Mouse (Mus musculus) layer of hippocampus, adult 11-12 months (tissue): ENCODE results near the gene Ccdc124.
A peak's percentile ranks its signal among the peaks of the same experiment; 100 is the strongest.

ENCODE experiments used
- DNase-seq: peaks from one replicate; pipeline ENCODE4 v3.0.0; 2022; ENCODE audit warnings: low spot score

Ccdc124 gene

DNA sequence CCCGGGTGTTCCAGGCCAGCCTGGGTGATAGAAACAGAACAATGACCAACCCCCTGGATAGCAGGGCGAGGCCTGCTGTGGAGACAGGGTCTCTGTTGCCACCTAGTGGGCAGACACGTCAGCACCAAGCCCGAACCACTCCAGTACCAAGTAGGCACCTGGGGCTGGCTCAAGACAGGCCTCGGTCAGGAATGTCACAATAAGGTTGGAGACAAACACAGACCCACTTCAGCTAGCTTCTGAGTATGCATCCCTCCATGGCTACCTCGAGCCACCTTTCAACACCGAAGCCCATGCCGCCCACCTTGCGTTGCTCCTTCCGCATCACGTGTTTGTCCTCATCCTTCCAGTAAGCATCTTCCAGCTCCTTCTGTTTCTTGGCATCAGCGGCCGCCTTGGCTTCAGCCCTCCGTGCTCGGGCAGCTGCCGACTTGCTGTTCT, 4.1 kb downstream of the Ccdc124 start:
- DNase-seq: peak; percentile 83

DNA sequence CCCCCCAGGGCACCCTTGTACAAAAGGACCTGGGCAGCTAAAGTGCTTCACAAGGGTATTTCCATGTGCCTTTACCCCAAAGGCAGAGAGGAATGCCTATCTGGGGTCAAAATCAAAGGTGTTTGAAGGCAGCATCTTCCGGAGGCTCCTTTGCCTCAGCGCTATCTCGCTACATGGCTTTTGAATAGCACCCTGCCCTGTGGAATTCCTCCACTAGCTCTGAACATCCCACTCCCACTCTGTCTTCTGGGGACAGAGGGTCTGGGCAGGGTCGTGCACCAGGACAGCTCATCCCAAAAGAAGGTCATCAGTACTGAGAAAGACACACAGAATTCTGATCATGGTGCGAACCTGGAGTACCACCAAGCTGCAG, 4.5 kb downstream of the Ccdc124 start:
- no peak for DNase-seq

DNA sequence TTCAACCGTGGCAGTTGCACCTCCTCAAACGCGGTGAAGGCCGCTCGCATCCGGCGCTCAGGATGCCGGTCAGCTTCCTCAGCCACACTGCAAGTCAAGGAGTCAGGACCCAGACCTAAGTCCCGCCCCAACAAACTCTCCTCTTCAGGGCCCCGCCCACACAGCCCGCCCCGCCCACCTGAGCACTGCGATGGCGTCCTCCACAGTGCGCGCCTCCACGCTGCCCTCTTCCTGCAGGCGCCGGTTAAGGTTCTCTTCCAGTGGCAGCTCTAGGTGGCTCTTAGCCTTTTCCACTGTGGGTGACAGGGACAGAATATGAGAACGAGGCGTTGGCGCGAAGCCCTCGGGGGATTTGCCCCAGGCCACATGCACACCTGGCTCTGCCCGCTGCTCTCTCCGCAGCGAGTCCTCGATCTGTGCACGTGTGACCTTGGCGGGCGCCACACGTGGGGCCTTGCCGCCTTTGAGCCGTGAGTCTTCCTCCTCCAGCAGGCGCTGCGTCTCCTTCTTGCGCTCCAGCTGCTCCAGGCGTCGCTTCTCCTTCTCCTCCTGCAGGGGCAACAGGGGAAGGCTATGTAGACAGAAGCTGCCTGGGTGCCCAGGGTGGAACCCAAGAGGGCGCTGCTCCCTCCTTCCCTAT, 5.1 kb downstream of the Ccdc124 start:
- no peak for DNase-seq

DNA sequence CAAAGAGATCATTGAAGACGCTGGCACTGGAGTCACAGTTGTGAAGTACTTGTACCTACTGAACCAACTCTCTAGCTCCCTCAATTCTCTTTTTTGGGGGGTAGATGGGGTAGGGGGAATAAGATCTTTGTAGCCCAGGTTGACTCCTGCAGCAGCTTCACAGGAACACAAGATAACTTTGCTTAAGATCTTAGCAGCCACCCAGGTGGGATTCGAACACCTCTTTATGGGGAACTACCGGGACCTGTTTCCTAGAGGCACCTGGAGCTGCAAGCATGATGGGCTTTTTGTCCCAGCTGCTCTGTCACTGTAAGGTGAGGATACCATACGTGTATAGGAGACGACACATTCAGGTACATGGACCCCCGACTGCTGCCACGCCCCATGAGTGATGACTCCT, 7.2 kb downstream of the Ccdc124 start:
- no peak for DNase-seq

DNA sequence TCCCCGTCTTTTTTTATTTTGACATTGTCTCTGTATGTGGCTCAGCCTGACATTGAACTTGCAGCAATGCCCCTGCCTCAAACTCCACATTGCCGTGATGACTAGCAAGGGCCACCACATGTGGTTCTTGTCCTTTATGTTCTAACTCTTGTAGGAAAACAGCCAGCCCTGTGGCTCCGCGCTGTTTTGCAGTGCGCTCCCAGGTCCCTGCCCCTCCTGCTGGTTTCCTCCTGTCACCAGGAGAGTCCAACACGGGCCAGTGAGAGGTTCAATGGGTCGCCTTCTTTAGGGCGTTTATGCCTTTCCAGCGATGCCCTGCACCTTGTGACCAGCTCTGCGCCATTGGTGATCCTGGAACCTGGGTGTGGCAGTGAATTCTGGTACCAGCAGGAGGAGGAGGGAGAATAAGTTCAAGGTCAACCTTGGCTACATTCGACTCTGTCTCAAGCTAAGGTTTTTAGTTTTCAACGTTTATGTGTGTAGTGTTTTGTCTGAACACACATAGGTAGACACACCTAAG, 7.7 kb downstream of the Ccdc124 start:
- DNase-seq: no peak

DNA sequence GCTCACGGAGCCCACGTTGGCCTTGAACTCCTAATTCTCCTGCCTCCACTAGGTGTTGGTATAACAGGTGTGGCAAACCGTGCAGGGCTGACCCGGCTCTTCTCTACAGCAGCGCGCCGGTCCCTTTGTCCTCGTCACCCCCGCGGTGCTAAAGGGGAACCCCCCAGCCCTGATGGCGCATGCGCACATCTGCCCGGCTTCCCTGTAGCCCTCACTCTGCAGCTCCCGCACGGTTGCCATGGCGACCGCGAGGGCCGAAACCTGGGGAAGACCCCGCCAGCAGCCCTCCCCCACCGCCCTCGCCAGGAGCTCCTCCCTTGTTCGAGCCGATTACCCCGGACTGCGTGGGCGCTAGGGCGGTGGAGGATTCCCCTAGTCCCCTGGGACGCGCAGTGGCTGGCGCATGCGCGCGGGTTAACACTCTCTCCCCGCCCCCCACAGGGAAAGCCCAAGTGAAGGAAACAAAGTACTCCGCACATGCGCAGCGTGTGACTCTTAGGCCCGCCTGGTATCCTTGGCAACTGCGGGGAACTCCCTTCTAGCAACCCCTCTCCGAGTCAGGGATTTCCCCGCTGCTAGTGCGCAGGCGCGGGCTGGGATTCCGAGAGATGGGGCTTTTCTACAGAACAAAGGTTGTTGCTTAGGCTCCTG, 8.3 kb downstream of the Ccdc124 start:
- peak; percentile 99 for DNase-seq

DNA sequence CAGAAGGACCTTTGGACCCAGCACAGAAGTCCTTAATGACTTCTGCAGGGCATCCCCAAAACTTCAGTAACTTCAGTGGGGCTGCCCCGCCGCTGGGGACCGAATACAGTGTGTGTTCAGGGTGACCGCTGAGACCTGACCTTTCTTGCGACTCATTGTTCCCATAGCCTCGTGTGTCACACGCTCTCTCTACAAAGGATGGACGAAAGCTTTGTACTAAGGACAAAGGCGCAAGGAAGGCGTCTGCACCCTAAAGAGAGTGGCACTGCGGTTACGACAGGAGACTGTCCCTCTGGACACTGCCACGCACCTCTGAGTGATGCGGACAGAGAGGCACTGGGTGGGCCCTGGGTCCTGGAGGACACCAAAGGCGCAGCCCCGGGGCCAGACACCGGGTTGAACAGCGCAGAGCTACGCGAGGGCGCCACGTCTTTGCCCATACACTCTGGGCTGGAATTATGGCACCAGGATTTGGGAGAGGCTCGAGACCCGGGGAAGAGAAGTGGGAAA, 9.0 kb downstream of the Ccdc124 start:
- no peak for DNase-seq

DNA sequence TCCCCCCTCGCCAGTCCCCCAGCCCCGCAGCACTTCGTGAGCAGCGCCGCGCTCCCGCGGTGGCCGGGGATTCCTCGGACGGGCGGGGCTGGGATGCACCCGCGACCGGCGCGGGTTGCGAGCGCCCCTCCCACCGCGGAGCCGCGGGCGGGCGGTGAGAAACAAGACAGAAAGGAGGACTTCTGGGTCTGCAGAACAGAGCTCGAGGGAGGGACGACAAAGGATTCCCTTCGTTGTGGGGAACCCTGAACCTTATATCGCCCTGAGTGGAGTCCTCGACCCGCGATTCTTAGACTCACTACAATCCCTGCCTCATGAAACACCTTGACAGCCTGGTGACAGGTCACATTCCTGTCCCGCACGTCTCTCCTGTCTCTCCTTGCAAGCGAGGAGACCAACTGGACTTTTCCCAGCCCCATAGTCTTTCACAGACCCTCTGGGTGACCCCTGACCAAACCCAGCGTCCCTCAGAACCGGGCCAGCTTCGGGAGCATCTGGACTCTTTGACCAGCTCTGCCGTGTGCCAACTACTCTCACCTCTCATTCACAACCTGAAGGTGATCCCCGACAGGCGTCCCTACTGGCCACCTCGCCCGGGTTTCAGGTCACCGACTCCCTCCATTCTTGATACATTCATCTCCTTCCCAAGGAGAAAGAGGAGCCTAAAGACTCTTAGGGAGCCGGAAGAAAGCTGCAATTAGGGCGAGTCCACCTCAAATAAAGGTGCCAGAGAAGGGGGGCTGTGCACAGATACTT, 9.6 kb downstream of the Ccdc124 start:
- DNase-seq: no peak

DNA sequence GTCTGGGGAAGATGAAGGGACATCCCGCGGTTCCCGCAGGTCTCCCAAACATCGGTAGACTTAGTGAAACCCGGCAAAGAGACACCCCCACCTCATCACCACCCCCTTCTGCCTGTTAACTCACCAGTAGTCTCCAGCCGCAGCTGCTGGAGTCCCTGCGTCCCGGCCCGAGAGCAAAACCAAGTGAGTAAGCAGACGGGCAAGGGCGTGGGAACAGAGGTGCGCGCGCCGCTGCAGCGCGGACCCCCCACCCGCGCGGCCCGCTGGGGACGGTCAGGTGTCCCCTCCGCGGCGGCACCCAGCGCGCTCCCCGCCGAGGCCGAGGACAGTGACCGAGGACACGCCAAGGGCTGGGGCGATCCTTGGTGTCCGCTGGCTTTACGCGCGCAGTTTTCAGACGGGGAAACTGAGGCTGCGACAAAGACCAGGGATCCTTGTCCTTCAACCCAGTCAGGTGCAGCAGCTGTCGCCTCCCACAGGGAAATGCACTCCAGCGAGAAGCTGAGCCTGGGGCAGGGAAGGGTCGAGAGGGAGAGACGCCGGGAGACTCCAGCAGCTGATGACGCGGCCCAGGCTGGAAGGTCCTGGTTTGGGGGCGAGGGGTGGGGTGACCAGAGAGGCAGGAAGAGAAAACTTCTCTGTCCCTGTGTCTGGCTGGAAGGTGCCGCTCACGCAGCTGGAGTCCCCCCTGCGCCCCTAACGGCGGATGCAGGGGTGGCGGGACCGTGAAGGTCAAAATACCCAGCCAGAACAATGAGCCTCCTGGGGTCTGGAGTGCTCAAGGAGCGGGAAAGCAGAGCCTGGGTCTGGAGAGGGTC, 10.7 kb downstream of the Ccdc124 start, which contains the start of gene Kcnn1:
TSS of gene Kcnn1 (minus strand) at position 435 of the 818 bp plus-strand sequence.
- no peak for DNase-seq

DNA sequence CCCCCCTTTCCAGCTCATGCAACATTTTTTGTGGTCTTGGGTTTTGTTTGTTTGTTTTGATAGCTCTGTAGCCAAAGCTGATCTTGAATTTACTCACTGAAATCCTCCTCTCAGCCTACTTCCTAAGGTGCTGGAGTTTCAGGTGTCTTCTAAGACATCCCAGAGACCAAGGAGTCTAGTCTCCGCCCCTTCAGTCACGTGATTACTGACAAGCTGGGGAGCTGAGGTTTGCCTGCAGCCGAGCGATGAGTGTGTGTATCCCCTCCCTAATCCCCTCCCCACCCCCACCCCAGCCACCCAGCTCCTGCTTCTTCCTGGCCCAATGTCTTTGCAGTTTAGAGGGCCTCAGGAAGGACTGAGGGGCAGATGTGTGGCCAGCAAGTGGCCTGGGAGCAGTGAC, 16.2 kb downstream of the Ccdc124 start:
- no peak for DNase-seq

DNA sequence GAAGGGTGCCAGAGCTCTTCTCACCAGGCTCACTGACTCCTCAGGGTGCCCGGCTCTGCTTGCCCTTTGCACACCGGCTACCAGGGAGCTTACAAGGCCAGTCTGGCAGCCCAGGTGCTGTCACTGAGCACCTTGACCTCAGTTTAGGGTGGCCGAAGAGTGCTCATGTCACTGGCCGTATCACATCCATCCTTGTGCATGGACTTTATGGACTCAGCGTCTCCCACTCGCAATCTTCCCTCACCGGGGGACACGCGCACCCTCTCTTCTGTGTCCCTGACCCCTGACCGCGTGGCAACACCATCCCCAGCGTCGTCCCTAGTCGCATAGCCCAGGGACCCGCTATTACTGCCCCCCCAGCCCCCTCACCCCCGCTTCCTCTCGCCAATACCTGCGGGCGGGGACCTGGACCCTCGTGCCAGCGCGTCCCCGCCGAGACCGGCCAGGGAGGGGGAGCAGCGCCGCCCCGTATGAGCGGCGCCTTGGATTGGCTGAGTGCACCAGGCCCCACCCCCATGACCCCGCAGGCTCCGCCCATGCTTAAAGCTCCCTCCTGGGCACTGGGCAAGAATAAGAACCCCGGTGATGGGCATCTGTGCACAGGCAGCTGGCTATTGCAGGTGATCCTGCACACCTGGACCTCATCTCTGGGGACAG, 17.1 kb downstream of the Ccdc124 start:
- DNase-seq: peak; percentile 81

DNA sequence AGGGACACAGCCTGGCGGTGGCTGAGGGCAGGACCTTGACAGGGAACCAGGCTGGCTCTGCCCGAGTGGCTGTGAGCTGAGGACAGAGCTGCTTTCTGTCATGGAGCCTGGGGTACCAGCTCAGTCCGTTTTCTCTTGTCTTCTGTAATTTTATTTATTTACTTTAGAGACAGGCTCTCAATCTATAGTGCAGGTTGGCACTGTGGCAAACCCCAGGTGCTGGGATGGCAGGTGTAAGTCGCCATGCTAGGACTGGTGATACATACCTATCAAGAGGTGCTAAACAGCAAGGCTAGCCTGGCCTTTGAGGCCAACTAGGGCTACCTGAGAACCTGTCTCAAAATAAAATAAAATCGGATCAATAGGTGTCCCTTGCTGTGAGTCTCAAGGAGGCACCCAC, 17.7 kb downstream of the Ccdc124 start:
- peak; percentile 9 for DNase-seq

DNA sequence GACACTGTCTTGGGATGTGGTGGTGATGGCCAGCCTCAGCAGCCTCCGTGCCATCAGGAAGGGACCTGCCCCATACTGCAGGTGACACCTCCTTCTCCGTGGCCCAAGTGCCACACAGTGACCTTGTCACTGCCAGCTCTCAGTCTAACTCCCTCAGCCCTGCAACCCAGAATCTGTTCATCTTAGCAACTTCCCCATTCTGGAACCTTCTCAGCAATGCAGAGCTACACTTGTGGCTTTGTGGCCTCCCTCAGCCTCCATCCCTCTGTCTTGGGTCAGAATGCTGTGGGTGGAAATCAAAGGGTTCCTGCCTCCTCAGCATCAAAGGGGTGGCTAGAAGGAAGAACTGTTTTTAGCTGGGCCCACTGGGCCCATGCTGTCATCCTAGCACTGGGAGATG, 19.9 kb downstream of the Ccdc124 start:
- DNase-seq: peak; percentile 12

DNA sequence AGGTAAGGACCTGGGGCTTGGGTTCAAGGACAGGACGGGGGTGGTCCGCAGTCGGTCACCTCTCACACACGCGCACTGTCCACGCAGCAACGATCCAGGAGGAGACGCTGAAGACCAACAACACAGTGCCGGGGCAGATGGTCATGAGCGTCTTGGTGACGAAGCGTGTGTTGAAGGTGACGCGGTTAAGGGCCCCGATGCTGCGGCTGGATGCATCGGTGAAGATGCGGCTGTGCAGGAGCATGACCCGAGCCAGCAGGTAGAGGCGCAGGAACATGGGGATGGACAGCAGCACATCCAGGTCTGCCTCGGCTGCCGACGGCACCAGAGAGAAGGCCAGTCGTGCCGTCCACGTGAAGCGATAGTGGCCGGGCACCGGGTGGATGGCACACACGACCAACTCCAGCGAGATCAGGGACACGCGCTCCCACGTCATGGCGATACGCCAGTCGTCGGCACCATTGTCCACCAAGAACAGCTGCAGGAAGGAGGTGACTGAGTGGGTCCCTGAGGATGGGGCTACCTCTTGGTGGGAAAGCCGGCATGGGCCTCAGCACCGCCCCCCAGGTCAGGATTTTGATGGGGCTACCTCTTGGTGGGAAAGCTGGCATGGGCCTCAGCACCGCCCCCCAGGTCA, 21.0 kb downstream of the Ccdc124 start:
- no peak for DNase-seq

DNA sequence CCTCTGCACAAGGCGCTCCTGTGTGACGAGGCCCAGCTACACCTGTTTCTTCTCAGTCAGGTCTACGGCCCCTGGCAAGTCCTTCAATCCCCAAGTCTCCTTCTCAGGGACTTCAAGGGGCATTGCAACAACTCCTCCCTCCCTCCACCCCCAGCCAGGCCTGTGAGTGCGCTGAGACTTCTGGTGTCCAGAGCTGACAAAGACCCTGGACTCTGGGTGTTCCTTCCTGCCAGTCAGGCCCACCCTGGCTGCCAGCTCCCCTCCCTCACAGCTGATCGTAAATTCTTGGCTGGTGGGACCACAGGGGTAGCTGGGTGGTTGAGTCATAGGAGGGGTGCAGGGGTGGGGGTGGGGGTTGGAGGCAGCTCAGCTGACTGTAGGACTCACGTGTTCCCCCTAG, 21.9 kb downstream of the Ccdc124 start:
- no peak for DNase-seq

DNA sequence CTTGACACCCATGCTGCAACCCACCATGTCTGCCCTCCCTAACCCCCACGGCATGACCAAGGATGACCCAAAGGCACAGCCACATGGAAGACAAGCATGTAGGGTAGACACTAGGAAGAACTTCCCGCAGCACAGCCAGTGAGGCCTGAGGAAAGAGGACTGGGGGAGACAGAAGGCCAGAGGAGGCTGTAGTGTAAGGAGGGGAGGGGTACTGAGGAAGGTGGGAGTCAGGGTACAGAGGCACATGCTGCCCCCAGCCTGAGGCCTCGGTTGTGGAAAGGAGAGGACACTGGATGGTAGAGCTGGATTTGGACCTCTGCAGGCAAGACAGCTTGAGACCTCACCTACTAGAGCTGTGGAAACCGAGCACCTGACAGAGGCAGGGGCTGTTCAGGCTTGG, 22.8 kb downstream of the Ccdc124 start:
- no peak for DNase-seq

DNA sequence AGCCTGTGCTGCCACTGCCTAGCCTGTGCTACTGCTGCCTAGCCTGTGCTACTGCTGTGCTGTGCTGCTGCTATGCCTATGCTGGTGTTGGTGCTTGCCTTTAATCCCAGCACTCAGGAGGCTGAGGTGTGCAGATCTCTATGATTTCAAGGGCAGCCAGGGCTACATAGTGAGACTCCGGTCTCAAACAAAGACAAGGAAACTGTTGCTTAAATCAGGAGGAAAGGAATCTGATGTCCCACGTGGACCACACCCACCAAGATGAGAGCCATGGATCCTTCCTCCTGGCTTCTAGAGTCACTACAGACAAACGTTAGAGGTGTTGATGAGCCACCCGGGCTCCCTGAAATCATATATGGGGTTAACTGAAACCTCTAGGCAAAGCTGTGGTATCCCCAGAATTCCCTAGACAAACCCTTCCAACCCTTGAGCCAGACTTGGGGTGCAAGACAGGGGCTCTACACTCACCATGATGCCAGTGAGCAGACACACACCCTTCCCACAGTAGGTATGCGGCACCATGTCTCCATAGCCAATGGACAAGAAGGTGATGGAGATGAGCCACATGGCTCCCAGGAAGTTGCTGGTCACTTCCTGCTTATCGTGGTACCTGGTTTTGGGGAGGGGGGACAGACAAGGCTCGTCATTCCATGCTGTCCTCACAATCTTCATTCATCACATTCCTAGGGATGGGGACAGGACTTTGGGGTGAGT, 23.4 kb downstream of the Ccdc124 start:
- DNase-seq: no peak

DNA sequence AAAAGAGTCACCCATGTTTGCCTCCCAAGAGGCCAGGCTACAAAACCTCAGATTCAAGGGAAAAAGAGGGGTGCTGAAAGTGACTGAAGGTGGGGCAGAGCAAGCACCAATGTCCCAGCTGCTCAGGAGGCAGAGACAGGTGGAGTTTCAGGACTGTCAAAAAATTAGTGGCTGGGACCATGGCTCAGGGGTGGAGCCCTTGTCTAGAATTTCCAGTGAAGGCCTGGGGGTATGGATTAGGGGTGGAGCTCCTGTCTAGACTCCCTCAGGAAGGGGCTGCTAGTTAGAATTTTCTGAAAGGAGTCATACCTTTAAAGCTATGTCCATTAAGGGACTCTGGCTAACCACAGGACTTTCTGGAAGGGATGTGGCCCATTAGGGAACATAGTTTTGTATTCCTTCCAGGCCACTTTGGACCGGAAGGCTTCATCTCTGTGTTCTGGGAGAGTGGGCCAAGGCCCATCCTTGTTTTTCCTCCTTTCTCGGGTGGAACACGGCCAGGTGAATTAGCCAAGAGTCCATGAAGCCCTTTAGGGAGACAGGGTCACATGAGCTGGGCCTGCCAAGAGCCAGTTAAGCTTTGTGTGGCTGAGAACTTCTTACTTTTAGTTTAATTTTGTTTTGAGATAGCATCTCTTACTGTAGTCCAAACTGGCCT, 24.3 kb downstream of the Ccdc124 start:
- no peak for DNase-seq

DNA sequence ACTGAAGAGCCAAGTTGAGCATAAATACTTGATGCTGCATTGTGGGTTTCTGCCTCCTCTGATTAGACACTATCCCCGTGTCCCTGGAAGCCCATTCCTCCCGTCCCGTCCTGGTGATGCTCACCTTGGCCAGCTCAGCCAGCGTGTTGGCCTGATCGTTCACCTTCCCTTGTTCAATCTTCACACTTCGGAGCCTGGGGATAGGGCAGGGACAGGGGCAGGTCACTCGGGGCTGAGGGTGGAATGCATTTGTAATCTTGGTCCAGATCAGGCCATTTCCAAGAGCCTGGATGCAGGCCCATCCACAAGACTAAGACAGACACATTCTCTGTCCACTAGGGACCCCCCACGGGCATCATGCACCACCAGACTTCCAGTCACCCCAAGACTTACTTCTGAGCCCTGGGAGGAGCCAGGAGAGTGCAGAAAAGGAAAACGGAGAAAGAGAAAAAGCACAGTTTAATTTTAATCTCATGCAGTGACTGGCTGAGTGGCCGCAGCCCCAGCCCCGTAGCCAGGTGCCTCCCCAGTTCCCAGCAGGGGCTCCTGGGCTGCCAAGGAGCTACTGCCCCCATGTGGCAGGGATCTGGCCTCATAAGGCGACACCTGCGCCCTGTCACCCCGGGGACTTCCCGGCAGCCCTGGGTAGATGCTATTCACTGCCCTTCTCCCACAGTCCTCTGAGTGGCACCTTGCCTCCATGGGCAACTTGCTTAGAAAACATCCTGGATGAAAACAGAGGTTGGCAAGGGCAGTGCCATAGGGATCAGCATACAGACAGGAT, 27.2 kb downstream of the Ccdc124 start:
- no peak for DNase-seq
